Mouse (Mus musculus): ENCODE data around the gene Syce2.
"Not testable (repeated sequence)": the region's sequence is repeated elsewhere in the genome, so short reads cannot be mapped to it uniquely, and the experiment has no call there.

Syce2 gene

DNA sequence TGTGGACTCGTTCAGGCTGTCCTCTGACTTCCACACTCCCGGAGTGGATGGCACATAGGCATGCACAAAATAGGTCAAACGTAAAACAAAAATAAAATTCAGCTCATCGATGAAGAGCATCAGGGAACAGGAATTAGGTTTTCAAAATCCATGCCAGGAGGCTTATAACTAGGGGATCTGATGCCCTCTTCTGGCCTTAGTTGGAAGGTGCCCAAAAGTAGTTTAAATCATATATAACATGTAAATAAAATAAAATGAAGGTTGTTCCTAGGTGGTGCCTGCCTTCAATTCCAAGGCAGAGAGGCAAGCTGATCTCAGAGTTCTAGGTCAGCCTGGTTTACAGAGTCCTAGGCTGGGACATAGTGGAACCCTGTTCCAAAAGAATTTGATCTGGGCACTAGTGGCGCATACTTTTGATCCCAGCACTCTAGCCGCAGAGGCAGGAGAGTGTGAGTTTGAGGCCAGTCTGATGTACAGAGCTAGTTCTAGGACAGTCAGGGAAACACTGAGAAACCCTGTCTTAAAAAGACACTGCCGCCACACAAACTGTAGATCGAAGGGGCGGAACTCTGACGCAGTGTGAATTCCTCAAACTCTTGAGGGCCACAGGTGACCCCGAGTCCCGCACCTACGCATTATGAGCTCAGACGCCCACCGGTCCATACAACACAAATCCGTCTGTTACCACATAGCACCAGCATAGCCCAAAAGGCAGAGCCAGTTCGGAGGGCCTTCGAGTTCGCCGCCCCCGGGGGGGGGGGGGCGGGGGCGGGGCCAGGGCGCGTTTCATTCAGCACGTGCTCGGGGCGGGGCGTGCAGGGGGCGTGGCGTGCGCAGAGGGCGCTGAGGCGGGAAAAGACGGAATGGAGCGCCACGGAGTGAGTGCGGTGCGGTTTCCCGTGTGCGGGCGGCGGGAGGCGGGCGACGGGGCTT lies at the start of gene Syce2:
TSS of gene Syce2 (plus strand) at position 736 of the 933 bp plus-strand sequence.
- peak; percentile 69 to 72 for DNase-seq

GRCm38 (mm10) chr8:84822723-84823122 lies 49.2 kb upstream of the Syce2 start, which contains the start of gene Dand5:
Dand5 (minus strand) TSS chr8:84822823.
- DNase-seq = no peak

DNA sequence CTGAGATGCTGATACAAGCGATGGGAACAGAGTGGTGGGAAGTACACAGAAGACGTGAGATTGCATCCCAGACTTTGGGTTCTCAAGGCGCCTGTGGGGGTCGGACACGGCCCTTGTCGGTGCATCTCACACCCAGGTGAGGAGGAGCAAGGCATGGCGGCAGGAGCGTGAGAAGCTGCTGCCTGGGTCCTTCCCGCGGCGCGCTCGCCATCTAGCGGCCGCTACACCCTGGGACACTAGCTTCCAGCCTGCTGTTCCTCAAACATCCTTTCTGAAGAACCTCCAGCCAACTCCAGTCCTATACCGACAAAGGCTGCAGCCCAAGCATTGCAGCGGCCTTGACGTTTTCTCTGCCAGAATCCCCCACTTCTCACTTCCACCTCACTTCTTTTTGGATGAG lies 48.3 kb upstream of the Syce2 start:
- DNase-seq = peak; percentile 78 to 83

DNA sequence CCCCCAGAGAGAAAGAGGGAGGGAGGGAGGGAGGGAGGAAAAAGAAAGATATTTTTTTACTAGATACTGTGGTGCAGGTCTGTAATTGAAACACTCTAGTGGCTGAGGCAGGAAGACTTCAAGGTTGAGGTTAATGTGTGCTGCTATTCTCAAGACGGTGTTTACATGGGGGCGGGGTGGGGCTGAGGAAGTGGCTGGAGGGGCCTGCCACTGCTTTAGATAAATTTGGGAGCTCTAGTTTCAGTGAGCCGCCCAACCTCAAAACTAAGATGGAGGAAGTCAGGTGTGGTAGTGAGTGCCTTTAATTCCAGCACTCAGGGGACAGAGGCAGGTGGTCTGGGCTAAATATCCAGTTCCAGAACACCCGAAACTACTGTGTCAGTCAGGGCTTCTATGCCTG lies 46.3 kb upstream of the Syce2 start:
- no peak for DNase-seq

- not testable (repeated sequence) for DNase-seq
Measured at GRCm38 (mm10) chr8:84826518-84826917, 45.4 kb upstream of the Syce2 start.

GRCm38 (mm10) chr8:84831490-84831889 lies 40.4 kb upstream of the Syce2 start, which contains the start of gene Gadd45gip1:
Gadd45gip1 (plus strand) TSS chr8:84831522.
- peak in 1 of 2 experiments; percentile 52 for DNase-seq

DNA sequence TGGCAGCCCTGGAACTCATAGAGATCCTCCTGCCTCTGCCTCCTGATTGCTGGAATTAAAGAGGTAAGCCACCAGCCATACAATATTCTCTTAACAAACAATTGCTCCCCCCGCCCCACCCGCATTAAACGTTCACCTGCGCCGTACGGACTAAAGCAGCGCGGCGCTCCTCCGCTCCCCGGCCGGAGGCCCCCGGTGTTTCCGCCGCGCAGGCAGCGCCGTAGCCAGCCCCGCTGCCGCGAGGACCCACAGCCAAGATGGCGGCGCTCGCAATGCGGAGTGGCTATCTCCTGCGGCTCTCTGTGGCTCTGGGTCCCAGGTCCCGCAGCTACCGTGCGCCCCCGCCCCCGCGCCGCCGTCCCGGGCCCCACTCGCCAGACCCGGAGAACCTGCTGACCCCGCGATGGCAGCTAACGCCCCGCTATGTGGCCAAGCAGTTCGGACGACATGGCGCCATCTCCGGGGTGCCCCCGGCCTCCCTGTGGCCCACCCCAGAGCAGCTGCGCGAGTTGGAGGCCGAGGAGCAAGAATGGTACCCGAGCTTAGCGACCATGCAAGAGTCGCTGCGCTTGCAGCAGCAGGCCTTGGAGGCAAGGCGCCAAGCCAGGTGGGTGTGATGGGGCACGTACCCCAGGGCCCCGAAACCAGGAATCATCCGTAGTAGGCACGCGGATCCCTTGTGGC lies 39.7 kb upstream of the Syce2 start:
- DNase-seq = peak; percentile 82 to 90

- no peak for DNase-seq
Measured at GRCm38 (mm10) chr8:84832759-84833742, 38.9 kb upstream of the Syce2 start.

GRCm38 (mm10) chr8:84834002-84834865 lies 37.7 kb upstream of the Syce2 start:
- peak in 1 of 2 experiments; percentile 33 for DNase-seq

DNA sequence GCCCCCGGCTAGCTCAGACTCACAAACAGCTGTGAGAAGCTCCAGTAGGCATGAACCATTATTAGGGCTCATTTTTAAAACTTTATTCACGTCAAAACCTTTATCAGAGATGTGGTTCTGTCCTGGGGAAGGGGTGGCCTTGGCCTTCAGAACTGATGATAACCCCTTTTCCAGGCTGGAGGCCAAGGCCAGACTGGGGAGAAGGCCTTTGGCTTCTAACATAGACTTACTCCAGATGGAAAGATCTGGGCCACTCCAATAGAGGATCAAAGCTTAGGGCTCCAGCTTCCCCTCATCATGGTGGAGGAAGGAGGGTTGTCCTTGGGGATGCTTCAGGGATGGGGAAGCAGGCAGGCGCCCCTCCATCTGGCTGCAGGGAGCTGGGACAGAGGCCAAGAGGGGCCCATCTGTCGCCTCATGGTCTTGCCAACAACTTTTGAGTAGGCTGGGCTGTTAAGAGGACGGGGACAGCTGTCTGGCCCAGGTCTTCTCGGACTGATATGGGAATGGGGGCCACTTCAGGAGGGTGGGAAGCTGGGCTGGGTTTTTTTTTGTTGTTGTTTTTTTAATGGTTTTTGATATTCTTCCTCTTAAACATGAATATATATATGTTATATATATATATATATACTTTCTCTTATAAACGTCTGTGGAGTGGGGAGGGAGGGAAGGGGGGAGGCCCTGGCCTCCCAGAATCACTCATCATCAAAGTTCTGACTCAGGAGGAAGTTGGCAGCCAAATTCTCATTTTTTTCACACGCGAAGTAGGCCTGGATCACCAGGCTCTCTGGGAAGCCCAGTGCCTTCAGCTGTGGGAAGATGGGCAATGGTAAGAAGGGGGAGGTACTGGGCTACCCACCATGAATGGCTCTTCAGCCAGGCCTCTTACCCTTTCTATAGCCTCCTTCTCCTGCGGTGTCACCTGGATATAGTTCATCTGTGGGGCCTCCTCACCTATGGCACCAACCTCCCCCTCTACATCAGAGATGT lies 36.8 kb upstream of the Syce2 start:
- peak; percentile 77 to 82 for DNase-seq

- DNase-seq = peak in 1 of 2 experiments; percentile 38
Measured at GRCm38 (mm10) chr8:84837149-84837911, 34.6 kb upstream of the Syce2 start.

GRCm38 (mm10) chr8:84837912-84838470 lies 33.9 kb upstream of the Syce2 start:
- no peak for DNase-seq

GRCm38 (mm10) chr8:84838513-84838912 lies 33.4 kb upstream of the Syce2 start:
- no peak for DNase-seq

DNA sequence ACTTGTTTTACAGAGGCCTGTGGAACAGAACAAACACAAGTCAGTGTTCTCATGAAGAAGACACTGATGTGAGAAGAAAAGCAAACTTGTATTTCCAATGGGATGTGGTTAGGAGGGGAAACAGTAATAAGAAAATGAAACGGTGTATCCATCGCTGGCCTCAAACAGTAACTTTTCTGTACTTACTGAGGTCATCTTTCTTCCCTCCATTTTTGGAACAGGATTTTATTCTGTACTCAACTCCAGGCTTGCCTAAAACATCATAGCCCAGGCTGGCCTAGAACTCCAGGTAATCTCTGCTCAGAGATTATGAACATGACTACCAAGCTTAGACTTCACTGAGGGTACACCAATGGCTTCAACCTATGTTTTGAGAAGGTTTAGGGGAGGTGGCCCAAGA lies 32.5 kb upstream of the Syce2 start:
- DNase-seq = no peak

- DNase-seq = no peak
Measured at GRCm38 (mm10) chr8:84839875-84840247, 32.0 kb upstream of the Syce2 start.

- peak; percentile 93 for DNase-seq
Measured at GRCm38 (mm10) chr8:84840248-84840999, 31.5 kb upstream of the Syce2 start, which contains the start of gene Rad23a. Rad23a (minus strand) TSS chr8:84840665.

DNA sequence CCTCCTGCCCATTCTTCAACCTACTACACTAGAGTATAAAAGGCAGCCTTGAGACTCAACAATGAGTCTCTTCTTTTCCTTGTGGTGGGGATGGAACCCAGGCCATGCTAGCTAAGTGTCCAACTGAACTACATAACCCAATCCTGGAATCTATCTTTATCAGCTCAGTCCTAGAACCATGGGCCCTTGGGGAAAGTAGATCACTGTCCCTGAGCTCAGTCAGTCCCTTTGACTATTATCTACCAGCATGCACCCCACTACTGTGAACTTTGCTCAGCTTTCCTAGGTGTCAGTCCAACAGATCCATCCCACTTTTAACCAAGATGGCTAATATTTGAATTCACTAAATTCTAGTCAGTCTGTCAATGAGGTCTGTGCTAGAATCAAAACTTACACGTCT lies 30.4 kb upstream of the Syce2 start:
- no peak for DNase-seq

- no peak for DNase-seq
Measured at GRCm38 (mm10) chr8:84844397-84845070, 27.4 kb upstream of the Syce2 start.
